Mouse (Mus musculus) kidney, embryonic 14.5 days (tissue): Measurements from ENCODE around the gene Tacc2. TPM values are rescaled to one million over a fixed set of nuclear protein-coding genes. Genes with fewer than 3 reads are reported as not detected.

ENCODE experiments used
- ATAC-seq: fragments of 200-750 bp; cut with Nextera tagmentation; 2 replicates; pipeline ENCODE4 v1.8.0; 2017; ENCODE audit warnings: moderate number of reproducible peaks, mild to moderate bottlenecking, moderate TSS enrichment, moderate library complexity; ENCODE audit not compliant: low FRiP score, low TSS enrichment
- H3K27ac ChIP-seq: fragments of 300-500 bp; sonication (generic); 2 replicates; pipeline ENCODE4 v1.5.1; 2014; ENCODE audit warnings: low read depth, mild to moderate bottlenecking, low read length, moderate library complexity, mixed read lengths
- H3K27me3 ChIP-seq: fragments of 300-500 bp; sonication (generic); 2 replicates; pipeline ENCODE4 v1.6.1; 2014; ENCODE audit warnings: mild to moderate bottlenecking, low read length; ENCODE audit not compliant: control insufficient read depth, insufficient read depth
- H3K36me3 ChIP-seq: fragments of 300-500 bp; sonication (generic); 2 replicates; pipeline ENCODE4 v1.6.1; 2014; ENCODE audit warnings: low read length, mixed read lengths; ENCODE audit not compliant: control insufficient read depth, insufficient read depth
- H3K4me1 ChIP-seq: fragments of 300-500 bp; sonication (generic); 2 replicates; pipeline ENCODE4 v1.6.1; 2014; ENCODE audit warnings: low read length, mixed read lengths; ENCODE audit not compliant: control insufficient read depth, insufficient read depth
- H3K4me2 ChIP-seq: fragments of 300-500 bp; sonication (generic); replicated peaks from 2 replicates; pipeline ENCODE4 v1.6.1; 2014; ENCODE audit warnings: low read depth, mild to moderate bottlenecking, low read length
- H3K4me3 ChIP-seq: fragments of 300-500 bp; sonication (generic); 2 replicates; pipeline ENCODE4 v1.5.1; 2014; ENCODE audit warnings: mild to moderate bottlenecking, low read length
- H3K9ac ChIP-seq: fragments of 300-500 bp; sonication (generic); 2 replicates; pipeline ENCODE4 v1.6.1; 2014; ENCODE audit warnings: low read depth, mild to moderate bottlenecking, low read length, moderate library complexity
- H3K9me3 ChIP-seq: fragments of 300-500 bp; sonication (generic); 2 replicates; pipeline ENCODE4 v1.6.1; 2016; ENCODE audit warnings: low read length; ENCODE audit not compliant: control insufficient read depth
- WGBS: fragments of 180-500 bp; shearing (Covaris S2); extraction: QIAGEN DNeasy Blood & Tissue Kit; methylation state at CpG from one replicate; pipeline ENCODE4 v1.1.7; 2014; 5-methylcytosine and 5-hydroxymethylcytosine counted together
- polyA plus RNA-seq: library from polyadenylated mRNA; unstranded; fragments of >200 nt; fragmentation: Nextera tagmentation; extraction: Ambion mirVana; gene quantifications from 2 replicates; pipeline ENCODE4 v1.2.1, GENCODE M21; 2014

Gene Tacc2
- polyA plus RNA-seq, 1 experiment from 2014 or later: 41.5 TPM

GRCm38 (mm10) chr7:130690869-130691268, 113.6 kb downstream of the Tacc2 start:
- no peak for ATAC-seq
- Histone ChIP-seq H3K27me3 (no peaks in the 10 kb centered on the region), H3K9ac (no peak overlapping the region), H3K4me1 (peaks cover 37% of the 10 kb centered on the region), H3K4me3 (no peak overlapping the region), H3K4me2 (no peak overlapping the region), H3K36me3 (no peaks in the 10 kb centered on the region), H3K9me3 (no peaks in the 10 kb centered on the region), H3K27ac (no peak overlapping the region)
- WGBS: 57% methylated on average over 6 of the region's 6 CpGs

DNA sequence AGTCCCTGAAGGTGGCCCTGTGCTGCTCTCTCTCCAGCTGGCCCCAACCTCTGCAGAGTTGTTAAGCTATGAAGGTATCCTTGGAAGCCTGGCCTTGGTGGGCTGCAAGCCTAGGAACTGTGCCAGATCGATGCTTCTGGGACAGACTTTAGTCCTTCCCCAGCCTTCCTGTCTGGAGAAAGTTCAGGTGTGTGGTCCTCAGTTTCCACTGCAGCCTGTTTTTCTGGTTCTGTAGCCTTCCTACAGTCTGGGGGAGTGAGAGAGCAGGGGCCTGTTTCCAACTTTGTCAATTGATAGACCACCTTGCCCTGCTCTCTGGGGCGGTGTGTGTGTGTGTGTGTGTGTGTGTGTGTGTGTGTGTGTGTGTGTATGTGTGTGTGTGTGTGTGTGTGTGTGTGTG, 114.7 kb downstream of the Tacc2 start:
- Histone ChIP-seq H3K36me3 (no peaks in the 10 kb centered on the region), H3K27me3 (no peaks in the 10 kb centered on the region), H3K4me1 (peaks cover 37% of the 10 kb centered on the region), H3K9ac (no peak overlapping the region), H3K4me3 (peak overlapping the region; percentile 71; the same call in 1 of the 2 replicates), H3K27ac (peak overlapping the region; percentile 59; the same call in 1 of the 2 replicates), H3K9me3 (no peaks in the 10 kb centered on the region), H3K4me2 (no peak overlapping the region; the same call in 1 of the 2 replicates)
- WGBS: 32% methylated on average over 2 of the region's 2 CpGs
- ATAC-seq: no peak; the same call in 1 of the 2 replicates

DNA sequence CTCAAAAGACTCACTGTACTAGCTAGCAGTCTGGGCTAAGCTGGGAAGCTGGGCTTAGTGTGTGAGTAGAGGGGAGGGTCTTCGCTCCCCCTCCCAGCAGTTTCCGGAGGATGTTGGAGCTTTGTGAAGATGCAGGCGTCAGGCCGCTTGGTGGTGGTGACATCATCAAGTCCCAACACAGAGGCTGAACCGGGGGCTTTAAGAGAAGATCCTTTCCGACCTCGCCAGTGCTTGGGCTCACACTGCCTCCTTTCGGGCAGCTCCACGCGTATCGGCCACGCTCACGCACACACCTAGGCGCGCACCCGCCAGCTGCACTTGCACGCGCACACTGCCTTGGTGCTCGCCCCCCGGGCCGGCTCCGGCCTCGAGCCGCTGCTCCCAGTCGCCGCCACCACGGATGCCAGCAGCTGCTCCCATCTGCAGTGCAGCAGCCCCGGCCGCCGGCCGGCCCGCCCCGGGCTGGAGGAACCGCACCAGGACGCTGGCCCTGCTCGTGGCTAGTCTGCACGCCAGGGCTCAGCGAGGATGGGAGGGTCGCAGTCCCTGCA, 115.2 kb downstream of the Tacc2 start:
- peak; percentile 81 for ATAC-seq
- H3K4me1 ChIP-seq: peaks cover 37% of the 10 kb centered on the region

DNA sequence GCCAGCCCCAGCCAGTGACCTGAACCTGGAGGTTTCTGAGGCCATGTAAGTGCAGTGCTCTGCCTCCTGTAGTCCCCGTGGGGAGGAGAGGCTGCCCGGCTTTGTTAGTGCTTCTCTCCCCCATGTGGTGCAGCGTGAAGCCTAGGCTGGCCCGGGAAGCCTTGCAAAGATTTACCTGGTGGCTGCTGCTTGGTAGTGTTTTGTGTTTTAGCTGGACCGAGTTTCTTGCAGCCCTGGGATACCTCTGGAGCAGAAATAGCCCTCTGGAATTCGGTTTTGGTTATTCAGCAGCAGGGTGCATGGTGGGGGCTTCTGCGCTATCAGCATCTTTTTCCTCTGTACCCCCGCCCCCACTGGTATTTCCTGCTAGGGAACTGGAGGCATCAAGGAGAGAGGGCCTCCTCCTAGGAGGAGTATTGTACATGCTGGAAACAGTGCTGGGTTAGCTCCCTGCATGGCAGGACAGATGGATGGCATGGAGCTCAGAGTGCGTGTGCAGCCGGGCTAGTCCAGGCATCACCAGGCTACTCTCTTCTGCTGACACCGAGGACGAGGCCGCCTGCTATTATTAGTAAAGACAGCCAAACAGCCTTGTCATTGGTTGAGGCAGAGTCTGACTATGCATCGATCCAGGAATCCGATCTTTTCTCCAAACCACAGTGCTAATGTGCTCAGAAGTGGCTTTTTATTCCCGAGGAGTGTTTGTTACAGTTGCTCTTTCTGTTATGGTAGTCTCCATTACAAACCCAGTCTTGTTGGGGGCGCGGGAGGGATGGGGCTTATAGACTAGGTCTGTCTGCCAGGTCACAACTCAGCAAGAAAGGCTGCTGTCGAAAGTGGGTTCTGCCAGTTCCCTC, 115.9 kb downstream of the Tacc2 start:
- peak overlapping the region; percentile 86 for H3K9ac ChIP-seq
- peak overlapping the region; percentile 71 for H3K4me3 ChIP-seq
- 2% methylated on average over 19 of the region's 19 CpGs for WGBS
- H3K27ac ChIP-seq: peak overlapping the region; percentile 94
- peaks cover 37% of the 10 kb centered on the region for H3K4me1 ChIP-seq
- H3K4me2 ChIP-seq: peak overlapping the region; percentile 92
- no peaks in the 10 kb centered on the region for H3K9me3 ChIP-seq
- ATAC-seq: peak; percentile 47
- H3K36me3 ChIP-seq: no peaks in the 10 kb centered on the region
- H3K27me3 ChIP-seq: no peaks in the 10 kb centered on the region

More for the DNA sequence above, 115.2 kb downstream of the Tacc2 start:
- Histone ChIP-seq H3K27me3 (no peaks in the 10 kb centered on the region), H3K4me2 (peak overlapping the region; percentile 92), H3K9ac (peak overlapping the region; percentile 86), H3K36me3 (no peaks in the 10 kb centered on the region), H3K4me3 (peak overlapping the region; percentile 71), H3K27ac (peak overlapping the region; percentile 94), H3K9me3 (no peaks in the 10 kb centered on the region)
- WGBS: under 1% methylated on average over 38 of the region's 39 CpGs

- peak overlapping the region; percentile 71 for H3K4me3 ChIP-seq
- 10% methylated on average over 11 of the region's 11 CpGs for WGBS
- H3K27me3 ChIP-seq: no peaks in the 10 kb centered on the region
- H3K27ac ChIP-seq: peak overlapping the region; percentile 94
- H3K4me1 ChIP-seq: peaks cover 37% of the 10 kb centered on the region
- ATAC-seq: peak; percentile 58
- H3K36me3 ChIP-seq: no peaks in the 10 kb centered on the region
- H3K9ac ChIP-seq: peak overlapping the region; percentile 86; the same call in 1 of the 2 replicates
- H3K4me2 ChIP-seq: peak overlapping the region; percentile 92
- no peaks in the 10 kb centered on the region for H3K9me3 ChIP-seq
Observed at GRCm38 (mm10) chr7:130693800-130694193, 116.6 kb downstream of the Tacc2 start.

- no peak for ATAC-seq
- Histone ChIP-seq H3K9me3 (no peaks in the 10 kb centered on the region), H3K27ac (peak overlapping the region; percentile 32; the same call in 1 of the 2 replicates), H3K27me3 (no peaks in the 10 kb centered on the region), H3K36me3 (no peaks in the 10 kb centered on the region), H3K9ac (0 out of 2 replicates have a peak overlapping the region, but pooled peaks have one; percentile 7), H3K4me1 (peaks cover 37% of the 10 kb centered on the region), H3K4me3 (no peak overlapping the region), H3K4me2 (no peak overlapping the region)
- WGBS: 62% methylated on average over 13 of the region's 13 CpGs
Observed at GRCm38 (mm10) chr7:130695669-130696338, 118.6 kb downstream of the Tacc2 start.

GRCm38 (mm10) chr7:130696347-130697234, 119.4 kb downstream of the Tacc2 start:
- ATAC-seq: no peak
- H3K27me3 ChIP-seq: no peaks in the 10 kb centered on the region
- H3K4me2 ChIP-seq: no peak overlapping the region
- H3K9ac ChIP-seq: no peak overlapping the region
- no peak overlapping the region for H3K4me3 ChIP-seq
- H3K9me3 ChIP-seq: no peaks in the 10 kb centered on the region
- H3K27ac ChIP-seq: no peak overlapping the region
- H3K36me3 ChIP-seq: peaks cover 7% of the 10 kb centered on the region; the same call in 1 of the 2 replicates
- WGBS: 87% methylated on average over 16 of the region's 16 CpGs
- H3K4me1 ChIP-seq: peaks cover 36% of the 10 kb centered on the region

GRCm38 (mm10) chr7:130698480-130698879, 121.2 kb downstream of the Tacc2 start:
- Histone ChIP-seq H3K36me3 (peaks cover 8% of the 10 kb centered on the region; the same call in 1 of the 2 replicates), H3K9ac (no peak overlapping the region), H3K27me3 (no peaks in the 10 kb centered on the region), H3K4me1 (peaks cover 22% of the 10 kb centered on the region), H3K27ac (no peak overlapping the region), H3K4me2 (no peak overlapping the region), H3K9me3 (no peaks in the 10 kb centered on the region), H3K4me3 (no peak overlapping the region)
- no peak for ATAC-seq
